Mouse (Mus musculus) Patski (cell line): Measurements from ENCODE around the gene Pard3. TPM values are rescaled to one million over a fixed set of nuclear protein-coding genes. Genes with fewer than 3 reads are reported as not detected.
"Not testable (repeated sequence)": the region's sequence is repeated elsewhere in the genome, so short reads cannot be mapped to it uniquely, and the experiment has no call there.

Experiments used
- ATAC-seq: fragments of 100-300 bp; one replicate; pipeline ENCODE4 v1.8.0; 2021
- CTCF ChIA-PET: fragments of 350-600 bp; sonication (Branson Sonifier 250); formaldehyde crosslinking; loops from one replicate; lab custom pipeline; 2022; ENCODE audit warnings: inconsistent platforms; lab: Charles Lee
- POLR2A ChIA-PET: fragments of 350-600 bp; sonication (Branson Sonifier 250); formaldehyde crosslinking; loops from one replicate; lab custom pipeline; 2022; ENCODE audit warnings: antibody characterized with exemption, inconsistent platforms; lab: Charles Lee
- DNase-seq: peaks from one replicate; pipeline ENCODE4 v3.0.0-alpha.2; 2011; ENCODE audit warnings: low read depth, low spot score
- H3K27me3 ChIP-seq: fragments of 371-371 bp; one replicate; pipeline ENCODE4 v1.5.1; 2021
- CTCF ChIP-seq: fragments of 100-300 bp; IDR thresholded peaks from one replicate; pipeline ENCODE4 v1.5.1; 2021
- in situ Hi-C: fragments of 300-500 bp; cut with MboI; formaldehyde crosslinking; loops from 3 replicates; pipeline ENCODE4 v1.11.1; 2018; ENCODE audit warnings: low pct_unique_long_range_greater_than_20kb, mixed read lengths
- polyA plus RNA-seq: library from polyadenylated mRNA; unstranded; gene quantifications from one replicate; pipeline ENCODE4 v1.2.3, GENCODE M21; 2021

Gene Pard3
- polyA plus RNA-seq, 1 experiment from 2014 or later = 36.8 TPM

DNA sequence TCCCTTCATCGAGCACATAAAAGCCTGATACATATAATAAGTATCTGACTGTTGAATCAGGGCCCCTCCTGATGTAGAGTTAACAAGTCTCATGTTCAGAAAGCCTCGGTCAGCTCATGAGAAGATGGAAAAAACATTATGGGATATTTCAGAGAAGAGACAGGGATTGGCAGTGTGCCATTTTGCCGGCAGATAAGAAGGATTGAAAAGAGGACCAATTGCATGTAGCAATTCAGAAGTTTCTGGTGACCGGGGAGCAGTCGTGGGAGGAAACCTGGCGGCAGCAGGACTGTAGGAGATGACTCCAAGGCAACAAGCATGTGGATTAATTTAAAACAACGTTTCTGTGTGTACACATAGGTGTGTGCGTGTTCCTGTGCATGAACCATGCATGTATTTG lies 93.4 kb downstream of the Pard3 start:
- no peaks in the 10 kb centered on the region for H3K27me3 ChIP-seq
- ATAC-seq (no peak), DNase-seq (no peak)
- no peak for TF ChIP-seq CTCF
- in situ Hi-C loops = no loop called here
- CTCF ChIA-PET = no interaction called here
- POLR2A ChIA-PET = interaction anchor here (0.5 to 0.7 kb wide), 3 partner anchors 9 to 68 kb away, joined by 4 to 10 read pairs (median 7); no protein-coding TSS in a partner anchor

DNA sequence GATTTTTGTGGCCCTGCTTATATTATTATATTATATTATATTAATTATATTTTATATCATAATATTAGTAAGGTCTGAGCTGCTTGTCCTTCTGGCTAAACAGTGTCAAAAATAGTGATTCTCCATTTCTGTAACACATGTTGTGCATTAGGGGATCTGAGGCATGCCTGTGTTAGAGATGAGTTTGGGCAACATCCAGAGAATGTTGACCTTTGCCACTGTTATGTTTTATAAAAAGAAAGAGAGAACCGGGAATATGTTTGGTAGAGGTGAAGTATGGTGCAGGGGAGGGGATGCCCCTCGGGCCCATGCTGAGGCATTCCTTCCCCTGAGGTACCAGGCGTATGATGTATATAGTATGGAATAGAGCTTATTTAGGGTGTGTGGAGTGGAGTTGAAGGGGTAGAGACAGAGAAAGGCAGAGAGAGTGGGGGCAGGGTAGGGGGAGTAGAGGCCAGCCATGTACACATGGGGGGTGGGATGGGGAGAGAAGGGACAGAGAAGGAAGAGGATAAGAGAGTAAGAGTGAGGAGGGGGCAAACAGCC lies 95.8 kb downstream of the Pard3 start:
- no peaks in the 10 kb centered on the region for H3K27me3 ChIP-seq
- TF ChIP-seq CTCF = no peak
- ChIA-PET CTCF (no interaction called here), POLR2A (no interaction called here)
- no peak for DNase-seq
- in situ Hi-C loops = no loop called here
- ATAC-seq = no peak

DNA sequence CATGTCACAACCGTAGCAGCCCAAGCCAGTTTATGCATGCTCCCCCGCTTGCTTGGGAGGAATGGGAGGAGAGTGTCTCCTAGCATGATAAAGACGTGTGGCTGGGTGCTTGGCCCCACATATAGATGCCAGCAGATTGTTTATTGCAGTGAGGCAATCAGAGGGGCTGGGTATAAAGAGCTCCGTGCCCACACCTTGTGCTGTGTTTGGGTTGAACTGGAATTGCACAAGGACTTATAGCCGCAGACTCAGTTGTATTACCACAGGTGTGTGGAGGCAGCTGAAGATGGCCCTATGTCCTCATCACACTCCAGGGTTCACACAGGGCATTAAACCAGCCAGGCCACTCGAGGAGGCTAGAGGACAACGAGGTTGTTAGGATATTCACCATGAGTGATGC lies 98.2 kb downstream of the Pard3 start:
- in situ Hi-C loops = no loop called here
- POLR2A ChIA-PET = no interaction called here

DNA sequence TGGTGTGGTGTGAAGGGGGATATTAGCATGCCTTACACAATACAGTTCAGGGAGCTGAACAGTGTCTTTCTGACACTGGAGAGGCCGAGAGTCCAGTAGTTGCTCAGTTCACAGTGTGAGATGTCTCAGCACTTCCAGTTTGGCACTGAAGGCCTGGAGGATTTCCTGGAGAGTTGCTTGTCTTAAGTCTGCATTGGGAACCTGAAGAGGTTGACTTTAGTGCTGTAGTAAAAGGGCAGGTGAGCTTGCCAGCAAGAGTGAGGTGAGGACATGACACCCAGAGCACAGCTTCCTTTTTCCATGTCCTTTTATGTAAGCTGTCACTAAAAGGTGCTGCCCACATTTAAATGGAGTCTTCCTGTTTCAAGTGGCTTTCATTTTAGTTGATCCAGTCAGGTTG lies 99.1 kb downstream of the Pard3 start:
- in situ Hi-C loops = no loop called here
- no peak for DNase-seq
- ATAC-seq = no peak
- no peaks in the 10 kb centered on the region for H3K27me3 ChIP-seq
- POLR2A ChIA-PET = no interaction called here
- CTCF ChIA-PET = no interaction called here
- no peak for TF ChIP-seq CTCF

More for the DNA sequence above, 98.2 kb downstream of the Pard3 start:
- no peaks in the 10 kb centered on the region for H3K27me3 ChIP-seq
- DNase-seq (no peak), ATAC-seq (no peak)
- CTCF ChIA-PET = no interaction called here
- TF ChIP-seq CTCF = no peak

DNA sequence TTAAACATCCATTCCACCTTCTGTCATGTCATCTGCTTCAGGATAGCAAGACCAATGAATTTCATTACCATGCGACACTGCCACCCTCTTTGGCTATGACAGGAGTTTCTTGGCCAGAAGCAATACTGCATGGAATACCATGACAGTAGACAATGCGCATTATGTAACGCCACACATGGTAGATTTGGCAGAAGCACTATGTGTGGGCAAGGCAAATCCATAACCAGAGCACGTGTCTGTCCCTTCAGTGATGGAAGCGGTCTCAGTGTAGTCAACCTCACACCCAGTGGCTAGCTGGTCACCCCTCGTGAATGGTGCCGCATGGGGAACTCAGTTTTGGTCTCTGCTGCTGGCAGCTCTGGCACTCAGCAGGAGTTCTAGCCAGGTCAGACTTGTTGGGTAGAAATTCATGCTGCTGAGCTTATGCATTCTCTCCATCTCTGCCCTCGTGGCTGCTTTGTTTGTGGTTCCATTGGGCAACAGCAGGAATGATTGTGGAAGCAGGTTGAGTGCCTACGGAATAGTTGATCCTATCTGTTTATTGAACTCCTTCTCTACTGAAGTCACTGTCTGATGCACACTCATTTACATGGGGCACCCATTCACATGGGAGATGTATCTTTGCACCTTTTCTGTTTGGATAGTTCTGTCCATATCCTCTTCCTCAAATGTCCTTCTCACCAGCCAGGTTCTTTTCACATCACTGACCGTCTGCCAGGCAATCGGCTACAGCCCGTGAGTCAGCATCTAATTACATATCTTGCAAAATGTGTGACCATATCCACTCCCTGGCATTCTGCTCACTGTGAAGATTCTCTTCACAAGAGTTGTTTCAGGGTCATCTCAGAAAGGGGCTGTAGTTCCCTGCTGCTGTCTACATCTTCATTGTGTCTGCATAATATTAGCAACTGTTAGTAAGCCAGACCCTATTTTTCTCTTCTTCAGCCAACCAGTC lies 100.9 kb downstream of the Pard3 start:
- no peaks in the 10 kb centered on the region for H3K27me3 ChIP-seq
- ATAC-seq (no peak), DNase-seq (no peak)
- POLR2A ChIA-PET = no interaction called here
- no peak for TF ChIP-seq CTCF
- CTCF ChIA-PET = no interaction called here
- in situ Hi-C loops = no loop called here

DNA sequence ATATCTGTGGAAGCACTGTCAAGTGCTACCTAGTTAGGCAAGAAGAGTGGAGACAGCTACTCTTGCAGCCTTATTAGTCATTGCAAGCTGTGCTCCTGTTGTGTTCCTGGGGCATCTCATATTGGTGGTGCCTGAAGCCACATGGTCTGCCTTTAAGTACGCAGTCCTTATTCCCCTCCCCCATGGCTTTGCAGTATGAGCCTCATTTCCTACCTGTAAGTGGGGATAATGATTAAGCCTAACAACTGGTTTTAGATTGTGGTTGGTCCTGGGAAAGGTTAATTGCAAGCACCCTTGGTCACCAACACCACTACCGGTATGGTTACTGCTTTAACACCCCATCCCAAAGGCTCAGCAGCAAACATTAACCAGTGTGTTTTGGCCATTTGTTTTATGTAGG lies 104.8 kb downstream of the Pard3 start:
- H3K27me3 ChIP-seq = no peaks in the 10 kb centered on the region
- no peak for TF ChIP-seq CTCF
- ChIA-PET POLR2A (no interaction called here), CTCF (interaction anchor here (0.8 kb wide), 1 partner anchor 9 kb away, joined by 3 read pairs; no protein-coding TSS in a partner anchor)
- ATAC-seq = no peak
- in situ Hi-C loops = no loop called here
- DNase-seq = no peak

DNA sequence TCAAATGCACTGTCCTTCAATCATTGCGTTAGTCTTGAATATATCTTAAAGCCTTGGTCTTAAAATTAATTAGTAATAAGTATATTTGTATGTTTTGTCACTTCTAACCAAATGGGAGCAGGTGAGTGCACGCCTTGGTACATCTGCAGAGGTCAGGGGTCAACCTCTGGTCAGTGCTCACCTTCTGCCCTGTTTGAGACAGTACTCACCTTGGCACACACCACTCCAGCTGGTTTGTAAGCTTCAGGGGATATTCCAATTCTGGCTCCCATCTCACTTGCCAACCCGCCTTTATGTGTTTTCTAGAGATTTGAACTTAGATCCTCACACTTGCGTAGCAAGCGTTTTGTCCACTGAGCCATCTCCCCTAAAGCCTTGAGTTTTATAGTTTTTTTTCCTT lies 105.7 kb downstream of the Pard3 start:
- POLR2A ChIA-PET = no interaction called here
- no peaks in the 10 kb centered on the region for H3K27me3 ChIP-seq
- CTCF ChIA-PET = interaction anchor here (0.8 kb wide), 1 partner anchor 9 kb away, joined by 3 read pairs; no protein-coding TSS in a partner anchor
- no peak for ATAC-seq
- DNase-seq = no peak
- TF ChIP-seq CTCF = no peak
- in situ Hi-C loops = no loop called here

DNA sequence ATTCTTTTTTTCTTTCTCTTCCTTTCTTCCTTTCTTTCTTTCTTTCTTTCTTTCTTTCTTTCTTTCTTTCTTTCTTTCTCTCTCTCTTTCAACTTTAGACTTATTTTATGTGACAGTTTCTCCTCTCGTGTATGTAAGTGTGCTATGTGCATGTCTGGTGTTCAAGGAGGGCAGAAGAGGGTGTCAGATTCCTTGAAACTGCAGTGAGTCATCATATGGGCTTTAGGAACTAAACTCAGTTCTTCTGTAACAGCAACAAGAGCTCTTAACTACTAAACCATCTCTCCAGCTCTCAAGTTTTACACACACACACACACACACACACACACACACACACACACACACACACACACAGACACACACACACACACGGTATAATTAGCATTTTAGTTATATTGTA lies 106.7 kb downstream of the Pard3 start:
- H3K27me3 ChIP-seq, POLR2A ChIA-PET, ATAC-seq, DNase-seq, in situ Hi-C loops: not testable (repeated sequence)
- CTCF ChIA-PET = interaction anchor here (1.0 kb wide), 1 partner anchor 181 kb away, joined by 4 read pairs; no protein-coding TSS in a partner anchor

DNA sequence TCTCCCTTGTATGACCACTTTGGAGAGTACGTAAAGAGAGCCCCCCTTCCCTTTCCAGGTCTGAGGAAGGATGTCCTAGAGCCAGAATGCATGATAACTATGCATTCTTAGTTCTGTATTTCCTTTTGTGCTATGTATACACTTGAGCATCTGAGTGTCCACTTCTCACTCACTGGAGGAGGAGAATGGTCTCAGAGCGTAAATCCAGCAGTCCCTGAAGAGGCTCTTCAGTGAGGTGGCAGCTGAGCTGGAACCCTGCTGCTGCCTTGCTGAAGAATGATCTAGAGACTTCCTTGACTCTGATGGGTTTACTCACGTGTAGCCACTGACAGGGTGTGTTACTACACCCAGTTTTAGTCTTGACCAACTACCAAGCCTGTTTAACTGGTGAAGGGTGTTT lies 107.2 kb downstream of the Pard3 start:
- ChIA-PET CTCF (interaction anchor here (1.0 kb wide), 1 partner anchor 182 kb away, joined by 4 read pairs; no protein-coding TSS in a partner anchor), POLR2A (interaction anchor here (0.6 kb wide), 1 partner anchor 21 kb away, joined by 3 read pairs; no protein-coding TSS in a partner anchor)
- no peaks in the 10 kb centered on the region for H3K27me3 ChIP-seq
- no peak for ATAC-seq
- TF ChIP-seq CTCF = no peak
- DNase-seq = no peak
- in situ Hi-C loops = no loop called here

DNA sequence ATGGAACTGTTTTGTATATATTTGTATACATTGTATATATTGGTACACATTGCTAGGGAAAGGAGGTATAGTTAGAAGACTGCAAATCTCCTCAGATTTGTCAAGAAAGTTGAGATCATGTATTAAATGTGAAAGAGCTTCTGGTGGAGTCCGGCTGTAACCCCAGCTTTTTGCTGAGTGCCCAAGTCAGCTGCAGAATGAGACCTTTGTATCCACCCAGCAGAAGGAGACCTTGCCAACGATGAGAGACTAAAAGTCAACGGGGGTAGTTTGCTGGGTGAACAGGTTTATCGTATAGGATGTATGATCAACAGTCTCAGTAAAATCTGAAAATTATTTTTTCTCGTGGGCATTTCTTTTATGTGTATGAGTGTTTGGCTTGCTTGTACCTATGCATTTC lies 109.8 kb downstream of the Pard3 start:
- H3K27me3 ChIP-seq = no peaks in the 10 kb centered on the region
- in situ Hi-C loops = no loop called here
- ATAC-seq (no peak), DNase-seq (no peak)
- ChIA-PET POLR2A (no interaction called here), CTCF (interaction anchor here (1.6 kb wide), 1 partner anchor 21 kb away, joined by 3 read pairs; no protein-coding TSS in a partner anchor)
- TF ChIP-seq CTCF = no peak
